Mouse (Mus musculus) Muller cell, postnatal 12 days (primary cell): ENCODE data around the gene Gm11444.

Experiments
- DNase-seq: peaks from one replicate; pipeline ENCODE4 v3.0.0-alpha.2; 2015; ENCODE audit errors: inconsistent ontology term

Gene Gm11444

DNA sequence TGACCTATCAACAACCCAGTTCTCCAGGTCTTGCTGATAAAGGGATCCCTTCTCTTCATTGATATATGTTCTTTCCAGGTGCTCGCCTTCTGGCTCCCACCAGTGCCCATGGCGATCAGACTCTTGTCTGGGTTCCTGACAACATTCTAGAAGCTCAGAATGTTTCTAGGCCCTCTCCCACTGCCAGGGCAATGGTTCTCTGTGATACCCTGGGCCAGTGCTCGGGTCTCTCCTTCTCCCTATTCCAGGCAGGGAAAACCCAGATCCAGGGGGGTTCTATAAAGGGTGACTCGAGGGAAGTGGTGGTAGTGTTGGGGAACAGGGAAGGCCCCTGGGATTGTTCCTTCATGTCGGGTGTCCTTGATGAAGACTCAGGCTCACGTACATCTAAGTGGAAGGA lies at the start of gene Gm11444:
Gm11444 (minus strand) TSS at position 101 of the 400 bp plus-strand sequence.
- DNase-seq: no peak

DNA sequence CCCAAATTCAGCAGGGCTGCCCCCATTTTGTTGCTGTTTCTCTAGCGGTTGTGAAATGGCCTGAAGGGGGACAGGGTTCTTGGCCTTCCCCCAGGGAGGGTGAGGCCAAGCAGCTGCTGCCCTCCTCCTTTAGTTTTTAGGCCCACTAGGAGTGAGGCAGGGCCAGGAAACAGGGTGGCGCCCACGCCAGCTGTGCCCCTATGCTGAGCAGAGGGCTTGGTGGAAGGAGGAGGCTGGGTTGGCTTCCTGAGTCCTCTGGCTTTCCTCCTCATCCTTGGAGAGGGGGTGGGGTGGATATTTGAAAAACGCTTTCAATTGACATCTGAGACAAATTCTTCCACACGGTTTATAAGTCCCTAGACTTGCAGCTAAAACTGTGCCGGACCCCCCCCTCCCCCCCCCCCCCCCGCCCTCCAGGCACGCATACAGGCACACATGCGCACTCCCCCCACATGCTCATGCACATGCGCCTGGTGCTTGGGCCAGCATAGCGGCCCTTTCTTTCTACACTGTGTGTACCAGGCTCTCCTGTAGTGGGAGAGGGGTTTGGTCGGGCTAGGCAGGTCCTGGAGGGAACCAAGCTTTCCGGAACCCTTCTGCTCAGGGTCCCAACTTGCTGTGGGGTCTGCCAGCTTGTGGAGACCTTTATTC lies 46.3 kb upstream of the Gm11444 start:
- DNase-seq: no peak

DNA sequence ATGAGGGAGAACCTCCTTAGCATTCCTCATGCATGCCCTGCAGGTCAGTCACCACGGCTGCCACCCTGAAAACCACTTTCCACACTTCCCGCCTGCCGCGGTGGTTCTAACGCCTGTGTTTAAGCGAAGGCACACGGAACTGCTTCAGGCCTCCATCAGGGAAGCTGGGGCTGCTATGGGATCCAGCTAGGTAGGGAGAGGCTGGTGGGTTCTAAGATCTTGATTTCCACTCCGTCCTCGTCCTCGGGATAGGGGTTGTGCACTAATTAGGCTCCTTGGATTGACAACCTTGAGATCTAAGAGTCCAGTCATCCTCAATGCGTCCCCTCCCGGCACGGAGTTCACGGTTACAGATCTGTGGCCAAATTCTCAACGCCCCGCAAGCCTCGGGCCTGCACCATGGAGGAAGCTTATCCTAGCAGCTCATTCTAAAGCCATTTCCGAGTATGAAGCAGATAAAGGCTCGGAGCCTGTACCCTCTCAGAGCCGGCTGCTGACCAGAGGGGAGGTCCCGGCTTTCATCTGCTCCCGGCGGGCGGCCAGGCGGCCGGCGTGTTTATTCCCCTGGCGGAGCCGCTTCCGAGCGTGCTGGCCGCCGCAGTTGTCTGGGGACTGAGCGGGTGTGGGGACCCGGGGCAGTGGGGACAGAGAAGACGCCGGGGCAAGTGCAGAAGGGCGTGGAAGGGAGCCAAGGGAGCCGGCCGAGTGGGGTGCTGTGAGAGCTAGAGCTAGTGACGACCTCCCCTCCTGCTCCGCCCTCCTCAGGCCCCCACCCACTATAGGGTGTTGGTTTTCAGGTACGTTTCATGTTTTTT lies 44.8 kb upstream of the Gm11444 start:
- peak; percentile 46 for DNase-seq

DNA sequence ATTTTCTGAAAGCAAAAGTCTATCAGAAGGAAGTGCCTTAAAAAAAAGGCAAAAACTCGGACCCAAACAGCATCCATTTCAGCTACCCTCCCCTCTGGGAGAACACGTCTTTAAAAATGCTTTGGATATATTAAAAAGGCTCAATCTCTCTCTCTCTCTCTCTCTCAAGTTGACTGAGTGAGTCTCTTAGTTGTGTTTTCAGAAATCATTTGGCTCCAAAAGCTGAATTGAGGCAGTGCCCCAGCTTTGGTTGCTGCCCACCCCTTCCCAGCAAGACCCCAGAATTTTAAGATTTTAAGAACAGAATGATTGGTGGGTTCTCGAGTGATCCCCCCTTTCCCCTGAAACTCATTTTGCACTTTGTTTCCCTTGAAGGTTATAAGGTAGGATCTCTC lies 44.0 kb upstream of the Gm11444 start:
- DNase-seq: no peak

DNA sequence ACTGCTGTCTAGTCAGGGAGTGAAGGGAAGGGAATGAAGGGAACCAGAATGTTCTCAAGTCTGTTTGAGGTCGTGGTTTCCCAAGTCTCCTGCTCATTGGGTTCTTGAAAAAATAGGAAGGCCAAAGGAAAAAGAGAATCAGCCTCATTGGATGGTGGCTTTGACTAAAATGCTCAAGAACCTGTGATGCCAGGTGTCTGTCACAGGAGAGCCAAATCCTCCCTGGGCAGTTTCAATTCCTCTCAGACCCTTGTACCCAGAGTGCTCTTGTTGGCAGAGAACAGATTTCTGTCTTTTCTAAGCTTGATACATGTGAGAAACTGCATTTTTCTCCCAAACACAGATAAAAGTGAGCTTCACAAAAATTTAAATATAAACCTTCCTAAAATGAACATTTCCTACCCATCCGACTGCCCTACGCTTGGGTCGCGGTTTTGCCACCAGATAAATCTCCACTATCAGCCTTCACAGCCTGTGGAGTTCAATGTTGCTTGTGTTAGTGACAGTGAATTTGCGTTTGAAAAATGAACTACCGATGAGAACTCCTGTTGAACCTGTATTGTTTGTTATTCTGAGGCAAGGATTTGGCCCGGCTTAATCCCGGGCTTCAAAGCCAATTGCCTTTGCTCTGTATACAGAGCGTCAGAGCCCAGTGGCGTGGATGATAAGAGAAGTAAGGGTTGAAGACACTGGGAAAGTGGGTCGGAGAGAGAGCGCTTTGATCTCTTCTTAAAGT lies 43.4 kb upstream of the Gm11444 start:
- DNase-seq: no peak

DNA sequence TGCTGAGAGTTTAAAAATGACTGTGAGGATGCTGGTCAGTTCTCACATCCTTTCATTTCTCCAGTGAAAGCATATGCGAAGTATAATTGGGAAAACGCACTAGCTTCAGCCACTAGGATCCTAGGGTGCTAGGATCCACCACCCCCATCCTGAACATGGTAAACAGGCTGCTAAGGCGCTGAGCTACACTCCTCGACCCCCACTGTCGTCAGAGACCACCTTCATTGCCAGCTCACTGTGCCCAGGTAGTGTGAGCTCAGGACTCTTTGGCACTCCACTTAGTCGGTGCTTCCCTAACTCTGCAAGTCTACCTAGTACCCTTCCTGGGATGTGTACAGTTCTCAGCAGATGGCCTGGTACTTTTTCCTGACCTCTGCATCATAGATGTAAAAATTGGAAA lies 42.6 kb upstream of the Gm11444 start:
- no peak for DNase-seq

DNA sequence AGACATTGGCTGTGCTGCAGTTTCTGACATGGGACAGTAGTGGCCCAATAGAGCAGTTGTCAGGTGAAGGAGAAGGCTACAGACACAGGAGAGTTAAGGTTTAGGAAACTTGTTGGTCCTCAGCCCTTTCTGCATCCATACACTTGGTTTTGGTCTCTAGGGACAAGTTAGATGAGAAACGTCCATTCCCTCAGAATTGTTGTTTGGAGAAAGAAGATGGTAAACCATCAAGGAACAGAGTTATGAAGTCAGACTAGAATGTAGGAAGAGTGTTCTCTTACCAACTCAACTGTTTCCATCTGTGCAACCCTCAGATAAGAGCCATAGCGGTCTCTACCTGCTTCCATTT lies 41.5 kb upstream of the Gm11444 start:
- no peak for DNase-seq

DNA sequence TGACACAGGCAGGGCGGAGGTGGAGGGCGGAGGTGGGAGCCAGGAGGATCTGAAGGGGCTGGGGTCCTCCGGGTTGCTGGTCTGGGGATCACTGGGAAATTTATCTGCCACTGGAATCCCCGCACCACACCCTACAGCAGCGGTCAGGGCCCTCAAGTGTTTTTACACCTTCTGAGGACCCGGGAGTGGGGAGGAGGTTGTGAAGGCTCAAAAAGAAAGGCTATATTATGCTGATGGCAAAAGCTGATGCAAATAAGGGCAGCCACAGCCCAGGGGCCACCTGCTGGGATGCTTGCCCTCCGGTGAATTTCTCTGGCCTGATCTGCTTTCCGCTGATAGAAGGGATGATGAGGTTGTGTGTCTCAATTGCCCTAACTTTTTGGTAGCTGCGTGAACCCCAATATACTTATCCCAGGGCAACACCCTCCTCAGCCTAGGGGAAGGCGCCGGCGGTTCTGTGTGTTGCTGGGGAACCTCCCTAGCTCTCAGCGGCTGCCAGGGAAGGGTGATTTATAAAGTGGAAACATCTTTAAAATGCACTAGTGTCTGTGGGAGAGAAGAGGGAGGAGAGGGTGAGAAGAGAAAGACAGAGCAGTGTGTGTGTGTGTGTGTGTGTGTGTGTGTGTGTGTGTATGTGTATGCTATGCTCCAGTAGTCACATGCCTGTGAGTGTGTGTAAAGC lies 41.0 kb upstream of the Gm11444 start:
- no peak for DNase-seq

DNA sequence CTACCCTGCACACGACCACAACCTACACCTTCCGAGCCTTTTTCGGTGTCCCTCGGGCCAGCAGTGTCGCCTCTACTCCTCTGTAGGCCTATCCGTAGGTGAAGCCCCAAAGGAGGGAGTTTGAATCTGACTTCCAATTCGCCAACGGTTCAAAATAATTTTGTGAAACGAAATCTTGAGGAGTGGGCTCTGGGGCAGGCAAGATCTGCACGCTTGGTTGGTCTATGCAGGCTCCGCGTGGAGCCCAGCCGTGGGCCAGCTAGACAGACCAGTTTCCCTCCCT lies 40.4 kb upstream of the Gm11444 start:
- no peak for DNase-seq

DNA sequence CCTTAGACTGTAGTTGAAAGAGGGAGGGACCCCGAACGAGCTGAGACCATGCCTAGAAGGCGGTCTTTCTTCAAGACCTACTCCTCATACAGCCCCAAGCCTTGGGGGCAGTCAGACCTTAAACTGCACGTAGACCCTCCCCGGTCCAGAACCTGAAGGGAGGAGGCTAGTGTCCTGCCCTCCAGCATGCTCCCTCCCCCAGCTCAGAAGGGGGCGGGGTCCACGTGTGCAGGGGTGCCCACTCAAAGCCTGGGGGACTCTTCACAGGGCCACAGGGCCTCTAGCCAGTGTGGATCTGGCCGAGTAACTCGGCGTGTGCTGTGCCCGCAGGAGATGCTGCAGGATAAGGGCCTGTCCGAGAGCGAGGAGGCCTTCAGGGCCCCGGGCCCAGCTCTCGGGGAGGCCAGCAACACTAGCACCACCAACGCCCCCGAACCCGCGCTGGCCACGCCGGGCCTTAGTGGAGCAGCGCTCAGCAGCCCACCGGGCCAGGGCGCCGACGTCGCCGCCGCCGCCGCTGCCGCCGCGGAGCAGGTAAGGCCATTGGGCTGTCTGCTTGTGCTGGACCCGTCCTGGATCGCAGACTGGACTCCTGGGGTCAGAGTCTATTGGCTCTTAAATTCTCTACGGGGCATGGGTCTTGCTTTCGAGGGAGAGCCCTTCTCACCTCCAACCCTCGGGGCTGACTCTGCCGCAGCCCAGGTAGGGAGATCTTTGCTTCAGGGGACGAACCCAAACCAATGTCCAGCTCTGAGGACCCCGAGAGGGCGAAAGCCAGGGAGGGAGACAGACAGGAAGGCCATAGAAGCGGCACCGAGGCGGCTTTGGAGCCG lies 39.8 kb upstream of the Gm11444 start:
- no peak for DNase-seq

DNA sequence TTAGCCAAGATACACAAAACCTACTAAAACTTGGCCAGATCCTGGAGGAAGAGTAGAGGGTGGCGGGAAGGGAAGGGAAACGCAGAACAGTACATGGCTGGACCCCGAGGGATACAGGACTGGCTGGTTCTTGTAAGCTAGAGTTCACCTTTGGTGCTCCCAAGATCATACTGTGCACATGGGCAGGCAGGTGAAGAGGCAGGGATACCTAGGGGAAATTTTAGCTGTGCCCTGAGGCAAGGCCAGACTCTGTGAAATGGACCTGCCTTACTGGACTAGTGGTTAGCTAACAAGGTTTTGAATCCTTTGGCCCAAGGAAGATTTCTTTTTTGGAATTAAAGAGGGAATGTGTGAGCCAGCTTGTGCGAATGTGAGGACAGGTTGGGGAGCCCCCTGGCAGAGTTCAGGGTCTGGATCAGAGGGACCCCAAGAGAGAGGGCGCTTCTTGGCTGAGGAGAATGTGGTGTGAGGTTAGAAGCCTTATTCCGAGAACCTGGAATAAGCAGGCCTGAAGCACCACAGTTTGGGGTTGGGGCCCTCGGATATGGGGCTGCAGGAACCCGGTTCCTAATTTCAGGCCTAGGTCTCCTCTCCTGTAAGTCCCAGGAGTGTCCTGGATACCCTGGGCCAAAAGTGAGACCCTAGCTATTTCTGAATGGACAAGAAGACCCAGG lies 39.1 kb upstream of the Gm11444 start:
- DNase-seq: no peak

DNA sequence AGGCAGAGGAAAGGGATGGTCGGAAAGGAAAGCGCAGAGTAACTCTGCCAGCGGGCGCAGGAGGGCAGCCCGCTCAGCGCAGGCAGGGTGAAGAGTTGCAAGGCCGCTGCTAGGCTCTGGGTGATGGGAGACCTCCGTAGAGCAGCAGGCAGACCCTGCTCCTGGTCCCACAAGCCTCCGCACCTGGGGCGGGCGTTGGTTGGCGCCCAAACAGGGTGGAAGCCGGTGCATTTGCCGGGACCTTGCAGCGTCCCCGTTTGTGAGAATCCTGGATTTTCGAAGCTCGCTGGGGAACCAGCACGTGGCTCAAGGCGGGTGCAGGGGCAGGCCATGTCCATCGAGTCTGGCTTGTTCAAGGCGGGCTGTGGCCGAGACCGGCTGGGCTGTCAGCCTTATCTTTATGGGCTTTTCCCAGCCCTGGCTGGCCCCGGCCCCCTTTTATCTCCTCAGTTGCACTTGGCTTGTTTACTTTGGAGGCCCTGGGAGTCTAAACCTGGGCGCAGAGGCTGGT lies 38.4 kb upstream of the Gm11444 start:
- no peak for DNase-seq

DNA sequence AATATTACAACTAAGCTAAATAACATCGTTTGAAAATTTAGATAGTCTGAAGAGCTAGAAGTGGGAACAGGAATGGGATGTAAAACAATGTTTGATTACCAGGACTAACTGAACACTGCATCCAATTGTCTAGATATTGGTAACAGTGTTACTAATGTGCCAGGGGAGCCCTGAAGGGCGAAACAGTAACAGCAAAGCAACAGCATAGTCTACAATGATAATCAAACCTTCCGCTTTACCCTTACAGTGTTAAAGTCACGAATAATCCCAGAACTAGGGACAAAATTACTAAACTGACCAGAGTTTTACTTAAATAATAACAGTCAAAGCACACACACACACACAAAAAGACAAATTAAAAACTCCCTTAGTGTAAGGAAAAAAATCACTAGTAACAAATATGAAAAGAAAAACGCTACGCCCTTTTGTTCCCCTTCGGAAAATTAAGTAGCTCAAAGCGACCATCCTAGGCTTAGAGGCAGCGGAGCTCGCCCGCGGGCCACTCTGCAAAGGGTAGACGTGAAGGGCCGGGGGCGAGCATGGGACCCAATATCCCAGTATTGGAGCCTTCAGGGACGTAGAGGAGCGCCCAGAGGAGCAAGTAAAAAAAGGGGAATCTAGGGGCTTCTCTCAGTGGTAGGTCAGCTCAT lies 37.8 kb upstream of the Gm11444 start:
- no peak for DNase-seq

DNA sequence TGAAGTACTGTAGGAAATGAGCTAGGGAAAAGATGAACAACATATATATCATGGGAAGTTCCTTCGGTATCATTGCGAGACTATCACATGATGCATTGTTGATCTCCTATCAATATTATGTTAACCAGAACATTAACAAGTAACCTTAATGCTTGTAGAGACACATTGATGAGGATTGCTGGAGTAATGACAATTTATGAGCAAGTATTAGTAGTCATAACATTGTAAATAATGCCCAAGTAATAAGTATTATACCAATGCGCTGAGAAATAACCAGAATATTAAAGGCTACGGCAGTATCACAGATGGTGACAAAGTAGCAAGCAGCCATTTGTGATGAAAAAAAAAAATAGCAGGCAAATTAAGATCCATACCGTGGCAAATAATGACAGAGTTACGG lies 37.1 kb upstream of the Gm11444 start:
- DNase-seq: no peak

DNA sequence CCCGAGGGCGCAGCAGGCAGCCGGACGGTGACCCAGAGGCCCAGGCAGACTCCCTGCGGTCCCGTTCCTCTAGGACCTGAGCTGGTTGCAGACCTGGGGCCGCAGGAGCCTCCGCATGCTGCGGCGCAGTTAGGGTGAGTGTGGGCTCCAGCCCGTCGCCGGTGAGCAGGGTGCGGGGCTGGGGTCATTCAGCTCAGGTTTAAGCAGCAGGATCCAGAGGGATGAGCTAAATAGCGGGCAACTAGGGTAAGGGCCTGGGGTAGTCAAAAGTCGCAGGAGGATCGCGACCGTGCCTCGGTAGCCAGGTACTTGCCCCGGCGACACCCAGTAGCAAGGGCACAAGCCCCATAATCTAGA lies 36.3 kb upstream of the Gm11444 start:
- DNase-seq: no peak

DNA sequence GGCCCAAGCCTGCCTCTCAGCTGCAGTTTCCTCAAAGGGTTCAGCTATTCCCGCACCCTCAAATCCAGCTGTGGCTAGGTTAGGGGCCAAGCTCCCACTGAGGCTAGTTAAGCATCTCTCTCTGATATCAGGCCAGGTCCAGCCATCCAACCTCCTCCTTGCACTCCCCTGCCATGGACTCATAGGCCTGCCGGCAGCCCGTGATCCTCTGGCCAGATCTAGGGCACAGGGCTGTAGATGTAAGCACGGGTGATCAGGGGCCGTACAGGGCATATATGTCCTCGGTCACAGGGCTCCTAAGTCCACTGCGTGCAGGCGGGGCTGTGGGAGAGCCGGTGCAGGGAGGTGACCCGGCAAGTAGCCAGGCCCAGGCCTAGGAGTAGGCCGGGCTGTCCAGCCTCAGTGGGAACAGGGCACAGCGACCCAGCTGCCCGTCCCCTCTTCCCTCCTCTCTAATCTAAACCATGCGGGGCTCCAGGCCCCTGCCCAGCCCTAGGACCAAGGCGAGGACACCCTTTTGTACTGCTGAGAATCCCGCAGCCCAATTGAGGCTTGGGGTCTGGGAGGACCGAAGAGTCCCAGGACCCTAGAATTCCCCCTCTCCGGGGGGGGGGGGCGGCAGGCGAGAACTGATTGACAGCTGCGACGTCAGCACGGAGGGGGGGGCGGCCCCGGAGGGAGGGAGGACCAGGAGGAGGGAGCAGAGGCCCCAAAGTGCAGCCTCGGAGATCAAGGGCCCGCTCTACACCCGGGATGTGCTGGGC lies 35.7 kb upstream of the Gm11444 start, which contains the start of gene Tbx4:
Tbx4 (plus strand) TSS at position 758 of the 764 bp plus-strand sequence.
- DNase-seq: no peak

DNA sequence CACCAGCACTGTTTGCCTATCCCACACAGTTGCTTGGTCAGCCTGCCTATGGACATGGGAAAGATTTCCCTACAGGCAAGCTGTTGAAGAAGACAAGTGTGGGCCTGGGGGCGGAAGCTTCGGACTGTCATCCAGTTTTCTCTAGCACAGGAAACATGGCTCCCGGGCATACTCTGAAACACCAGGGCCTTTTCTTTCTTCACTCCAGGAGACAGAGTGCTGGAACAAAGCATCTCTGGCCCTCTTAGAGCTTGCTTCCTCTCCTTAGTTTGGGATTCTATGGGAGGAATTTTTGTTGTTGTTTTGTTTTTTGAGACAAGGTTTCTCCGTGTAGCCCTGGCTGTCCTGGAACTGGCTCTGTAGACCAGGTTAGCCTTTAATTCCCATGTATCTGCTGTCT lies 34.4 kb upstream of the Gm11444 start:
- no peak for DNase-seq

DNA sequence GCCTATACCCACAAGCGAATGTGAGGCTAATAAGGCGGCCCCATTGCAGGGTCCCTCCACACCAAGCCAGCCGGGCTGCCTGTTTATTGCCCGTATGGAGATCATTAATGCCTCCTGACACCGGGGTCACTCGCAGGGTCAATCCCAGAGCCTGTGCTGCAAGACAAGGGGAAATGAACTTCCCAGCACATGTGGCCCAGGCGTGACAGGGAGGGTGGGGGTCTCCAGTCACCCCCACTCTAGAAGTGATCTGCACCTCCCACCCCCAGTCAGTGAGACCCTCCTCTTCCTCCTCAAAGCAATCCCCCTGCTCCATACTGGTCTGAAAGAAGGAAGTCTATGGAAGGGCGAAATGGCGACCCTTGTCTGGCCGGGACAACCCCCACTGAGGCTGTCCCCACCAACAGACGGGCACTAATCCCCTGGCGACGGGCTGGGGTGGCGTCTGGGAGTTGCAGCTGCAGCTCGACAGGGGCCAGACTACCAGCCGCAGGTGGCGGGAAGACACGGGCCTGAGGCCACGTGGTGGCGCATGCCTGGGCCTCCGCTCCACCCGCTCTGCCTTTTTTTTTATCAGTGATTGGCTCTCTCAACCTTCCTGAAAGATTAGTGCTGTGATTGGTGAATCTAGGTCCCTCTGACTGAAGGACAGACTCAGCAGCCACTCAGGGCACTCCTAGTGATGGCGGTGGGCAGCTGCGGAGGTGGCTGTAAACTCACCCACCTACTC lies 26.1 kb upstream of the Gm11444 start:
- DNase-seq: peak; percentile 53

DNA sequence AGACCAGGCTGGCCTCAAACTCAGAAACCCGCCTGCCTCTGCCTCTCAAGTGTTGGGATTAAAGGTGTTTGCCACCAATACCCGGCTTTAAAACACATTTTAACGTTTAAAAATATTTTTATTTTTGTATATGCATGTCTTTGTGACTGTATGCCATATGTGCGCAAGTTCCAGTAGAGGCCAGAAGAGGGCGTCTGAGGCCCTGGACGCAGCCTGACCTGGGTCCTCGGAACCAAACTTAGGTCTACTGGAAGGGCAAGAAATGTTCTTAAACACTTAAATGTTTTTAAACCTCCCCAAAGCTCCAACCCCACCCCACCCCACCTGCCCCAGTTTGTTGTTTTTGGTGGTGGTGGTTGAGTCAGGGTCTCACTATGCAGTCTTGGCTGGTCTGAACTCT lies 14.2 kb upstream of the Gm11444 start:
- DNase-seq: no peak
